ENCODE assay signal across 12 mouse cellular contexts in genomic region chr5:136843930-136844329, GRCm38 (mm10). TPM values are rescaled to one million over a fixed set of nuclear protein-coding genes. Genes with fewer than 3 reads are reported as not detected.
"Had no signal": no experiment of that assay in that cellular context is flagged by ENCODE, and none has a peak within 500 bp of the region (broad histone marks: within the 10 kb centered on the region; RNA-seq: fewer than 3 reads in every experiment).

No protein-coding gene starts in this region.

- H3K36me3 ChIP-seq: liver, embryonic 12.5 days; midbrain, embryonic 13.5 days had no signal

- H3K27ac ChIP-seq: liver, embryonic 12.5 days; macrophage; midbrain, embryonic 13.5 days had no signal

- H3K9ac ChIP-seq: liver, embryonic 12.5 days; lung, embryonic 14.5 days; midbrain, embryonic 13.5 days had no signal

- ATAC-seq: intestine, embryonic 16.5 days; liver, embryonic 12.5 days; midbrain, embryonic 13.5 days had no signal

- DNase-seq: kidney, adult 8-10 months; kidney, postnatal 25 days; layer of hippocampus, adult 9-11 months; left cerebral cortex, postnatal 4 days; lung, embryonic 14.5 days; lung, postnatal 14 days; right cerebral cortex, postnatal 14 days had no signal

- H3K4me1 ChIP-seq: liver, embryonic 12.5 days; megakaryocyte, embryonic 14.5 days; midbrain, embryonic 13.5 days had no signal

- H3K27me3 ChIP-seq: liver, embryonic 12.5 days; midbrain, embryonic 13.5 days had no signal

- H3K4me3 ChIP-seq: liver, embryonic 12.5 days; megakaryocyte, embryonic 14.5 days; midbrain, embryonic 13.5 days had no signal

- H3K4me2 ChIP-seq: liver, embryonic 12.5 days; lung, embryonic 14.5 days; midbrain, embryonic 13.5 days had no signal

- H3K9me3 ChIP-seq: liver, embryonic 12.5 days; midbrain, embryonic 13.5 days had no signal

RNA-seq across cellular contexts. Expression of gene Col26a1, which starts 39.1 kb away (rescaled TPM):
- polyA plus RNA-seq: macrophage had no signal
